In genomic region chr11:55780011-55780410, GRCm38 (mm10) we compare ENCODE assay signal across 17 mouse cellular contexts.
"Had no signal": no experiment of that assay in that cellular context is flagged by ENCODE, and none has a peak within 500 bp of the region (broad histone marks: within the 10 kb centered on the region; RNA-seq: fewer than 3 reads in every experiment).

No protein-coding gene starts in this region.

- H3K4me1 ChIP-seq: midbrain, embryonic 12.5 days; midbrain, embryonic 15.5 days had no signal

- H3K4me2 ChIP-seq: lung, embryonic 14.5 days; midbrain, embryonic 12.5 days; midbrain, embryonic 15.5 days; neural tube, embryonic 13.5 days; neural tube, embryonic 15.5 days had no signal

- H3K9ac ChIP-seq: lung, embryonic 14.5 days; midbrain, embryonic 12.5 days; midbrain, embryonic 15.5 days; neural tube, embryonic 13.5 days; neural tube, embryonic 15.5 days had no signal

- H3K4me3 ChIP-seq: midbrain, embryonic 12.5 days; midbrain, embryonic 15.5 days; myocyte; neural tube, embryonic 13.5 days; neural tube, embryonic 15.5 days had no signal

- ATAC-seq: midbrain, embryonic 15.5 days had no signal

- H3K27me3 ChIP-seq: midbrain, embryonic 12.5 days; midbrain, embryonic 15.5 days; neural tube, embryonic 13.5 days; neural tube, embryonic 15.5 days had no signal

- H3K9me3 ChIP-seq: midbrain, embryonic 12.5 days; midbrain, embryonic 15.5 days; neural tube, embryonic 13.5 days; neural tube, embryonic 15.5 days had no signal

- H3K27ac ChIP-seq: midbrain, embryonic 12.5 days; midbrain, embryonic 15.5 days; neural tube, embryonic 15.5 days had no signal

- H3K36me3 ChIP-seq: midbrain, embryonic 12.5 days; midbrain, embryonic 15.5 days; neural tube, embryonic 13.5 days; neural tube, embryonic 15.5 days had no signal

- DNase-seq: lung, adult 18-20 months; lung, embryonic 14.5 days; lung, postnatal 10 days; lung, postnatal 4 days; retina, postnatal 1 day; right cerebral cortex, adult 18-20 months; right cerebral cortex, postnatal 25 days; right cerebral cortex, postnatal 4 days; spleen, adult 18-20 months; thymus, adult 18-20 months; thymus, postnatal 14 days; thymus, postnatal 36 days had no signal
